Mouse (Mus musculus): ENCODE measurements at regions not wholly inside any gene's neighbourhood (a gene's known extent, or its start where the extent isn't known, plus 50 kb on each side); places are given as distances from the start of the nearest gene placed in this dataset.

DNA sequence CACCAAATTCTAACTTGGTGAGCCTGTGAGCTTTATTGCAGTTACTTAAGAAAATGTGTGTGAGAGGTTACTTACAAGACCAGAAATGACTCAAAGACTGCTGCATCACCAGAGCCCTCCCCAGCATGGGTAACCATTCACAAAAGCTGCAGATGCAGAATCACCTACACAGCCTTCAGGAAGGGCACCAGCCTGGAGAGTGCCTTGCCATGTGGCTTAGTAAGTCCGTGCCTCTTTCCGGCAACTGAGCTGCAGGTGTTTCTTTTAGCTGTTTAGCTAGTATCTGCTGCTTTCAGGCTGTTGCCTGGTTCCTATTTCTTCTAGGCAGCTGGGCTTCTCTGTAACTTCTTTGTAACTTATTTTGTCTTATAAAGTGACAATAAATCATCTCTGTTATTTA lies 213.2 kb upstream of the Stxbp6 start:
- Histone ChIP-seq H3K27ac (replicated peaks) (no peak overlapping the region), H3K4me3 (ENCODE audit: low read depth, low read length) (no peak overlapping the region), H3K4me1 (replicated peaks; ENCODE audit: control insufficient read depth, insufficient read depth) (no peaks in the 10 kb centered on the region), H3K9me3 (ENCODE audit: control insufficient read depth, low read length) (no peaks in the 10 kb centered on the region), H3K36me3 (ENCODE audit: control insufficient read depth, insufficient read depth, low read length) (no peaks in the 10 kb centered on the region), H3K4me2 (replicated peaks; ENCODE audit: low read depth) (no peak overlapping the region), H3K9ac (ENCODE audit: low read length) (no peak overlapping the region), H3K27me3 (ENCODE audit: control insufficient read depth, insufficient read depth, low read length) (no peaks in the 10 kb centered on the region)
- WGBS: 46% methylated on average over 2 of the region's 2 CpGs
- TF ChIP-seq CTCF (IDR thresholded peaks at IDR 0.05; ENCODE audit: low read depth) (no peak), EP300 (optimal IDR thresholded peaks at IDR 0.05) (no peak)
- ATAC-seq (ENCODE audit: low FRiP score, low TSS enrichment): no peak
- DNase-seq (ENCODE audit: low spot score): no peak

DNA sequence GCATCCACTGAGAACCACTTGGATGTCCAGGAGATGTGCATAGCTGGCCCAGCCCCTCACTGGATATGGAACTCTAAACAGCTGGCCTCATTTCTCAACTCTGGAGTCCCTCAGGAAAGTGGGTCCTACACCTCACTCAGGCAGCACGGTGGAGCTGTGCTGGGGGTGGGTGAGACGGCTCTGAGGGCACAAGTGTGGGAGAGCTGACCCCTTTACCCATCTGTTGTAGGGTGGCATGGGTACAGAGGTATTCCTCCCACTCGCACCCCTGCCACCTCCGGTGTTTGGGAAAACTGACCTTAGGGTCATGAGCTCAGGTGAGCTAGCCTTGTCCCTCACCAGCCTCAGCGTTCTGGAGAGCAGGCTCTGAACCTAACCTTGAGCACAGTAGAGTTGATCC lies 181.8 kb upstream of the Stxbp6 start:
- Histone ChIP-seq H3K9me3 (ENCODE audit: control insufficient read depth, low read length) (no peaks in the 10 kb centered on the region), H3K4me2 (replicated peaks; ENCODE audit: low read depth) (no peak overlapping the region), H3K9ac (ENCODE audit: low read length) (no peak overlapping the region), H3K4me3 (ENCODE audit: low read depth, low read length) (no peak overlapping the region), H3K4me1 (replicated peaks; ENCODE audit: control insufficient read depth, insufficient read depth) (no peaks in the 10 kb centered on the region), H3K27ac (replicated peaks) (no peak overlapping the region), H3K36me3 (ENCODE audit: control insufficient read depth, insufficient read depth, low read length) (no peaks in the 10 kb centered on the region), H3K27me3 (ENCODE audit: control insufficient read depth, insufficient read depth, low read length) (no peaks in the 10 kb centered on the region)
- TF ChIP-seq EP300 (optimal IDR thresholded peaks at IDR 0.05) (no peak), CTCF (IDR thresholded peaks at IDR 0.05; ENCODE audit: low read depth) (no peak)
- ATAC-seq (ENCODE audit: low FRiP score, low TSS enrichment): no peak
- WGBS: 83% methylated on average over 5 of the region's 5 CpGs
- DNase-seq (ENCODE audit: low spot score): no peak

- H3K4me1 ChIP-seq (replicated peaks; ENCODE audit: control insufficient read depth, insufficient read depth): no peaks in the 10 kb centered on the region
- H3K36me3 ChIP-seq (ENCODE audit: control insufficient read depth, insufficient read depth, low read length): no peaks in the 10 kb centered on the region
- DNase-seq (ENCODE audit: low spot score) (no peak), ATAC-seq (ENCODE audit: low FRiP score, low TSS enrichment) (no peak)
- H3K4me3 ChIP-seq (ENCODE audit: low read depth, low read length): no peak overlapping the region
- TF ChIP-seq CTCF (IDR thresholded peaks at IDR 0.05; ENCODE audit: low read depth) (no peak), EP300 (optimal IDR thresholded peaks at IDR 0.05) (no peak)
- 96% methylated on average over 1 of the region's 1 CpGs for WGBS
- H3K9me3 ChIP-seq (ENCODE audit: control insufficient read depth, low read length): no peaks in the 10 kb centered on the region
- no peaks in the 10 kb centered on the region for H3K27me3 ChIP-seq (ENCODE audit: control insufficient read depth, insufficient read depth, low read length)
- H3K27ac ChIP-seq (replicated peaks): no peak overlapping the region
- no peak overlapping the region for H3K9ac ChIP-seq (ENCODE audit: low read length)
- H3K4me2 ChIP-seq (replicated peaks; ENCODE audit: low read depth): no peak overlapping the region
These were observed 136.6 kb upstream of the Stxbp6 start for GRCm38 (mm10) chr12:45211131-45211530.

- ATAC-seq (ENCODE audit: low FRiP score, low TSS enrichment) (no peak), DNase-seq (ENCODE audit: low spot score) (no peak)
- 68% methylated on average over 16 of the region's 19 CpGs for WGBS
- Histone ChIP-seq H3K27ac (replicated peaks) (no peak overlapping the region), H3K4me1 (replicated peaks; ENCODE audit: control insufficient read depth, insufficient read depth) (no peaks in the 10 kb centered on the region), H3K9ac (ENCODE audit: low read length) (no peak overlapping the region), H3K9me3 (ENCODE audit: control insufficient read depth, low read length) (no peaks in the 10 kb centered on the region), H3K36me3 (ENCODE audit: control insufficient read depth, insufficient read depth, low read length) (no peaks in the 10 kb centered on the region), H3K4me3 (ENCODE audit: low read depth, low read length) (no peak overlapping the region), H3K27me3 (ENCODE audit: control insufficient read depth, insufficient read depth, low read length) (no peaks in the 10 kb centered on the region), H3K4me2 (replicated peaks; ENCODE audit: low read depth) (no peak overlapping the region)
- TF ChIP-seq CTCF (IDR thresholded peaks at IDR 0.05; ENCODE audit: low read depth) (no peak), EP300 (optimal IDR thresholded peaks at IDR 0.05) (no peak)
These were observed 120.9 kb upstream of the Stxbp6 start for GRCm38 (mm10) chr12:45195304-45195920.

- Histone ChIP-seq H3K27ac (replicated peaks) (no peak overlapping the region), H3K9me3 (ENCODE audit: control insufficient read depth, low read length) (no peaks in the 10 kb centered on the region), H3K27me3 (ENCODE audit: control insufficient read depth, insufficient read depth, low read length) (no peaks in the 10 kb centered on the region), H3K9ac (ENCODE audit: low read length) (no peak overlapping the region), H3K4me1 (replicated peaks; ENCODE audit: control insufficient read depth, insufficient read depth) (no peaks in the 10 kb centered on the region), H3K4me2 (replicated peaks; ENCODE audit: low read depth) (no peak overlapping the region), H3K4me3 (ENCODE audit: low read depth, low read length) (no peak overlapping the region), H3K36me3 (ENCODE audit: control insufficient read depth, insufficient read depth, low read length) (no peaks in the 10 kb centered on the region)
- DNase-seq (ENCODE audit: low spot score) (no peak), ATAC-seq (ENCODE audit: low FRiP score, low TSS enrichment) (no peak)
- TF ChIP-seq CTCF (IDR thresholded peaks at IDR 0.05; ENCODE audit: low read depth) (peak; percentile 90), EP300 (optimal IDR thresholded peaks at IDR 0.05) (no peak)
- WGBS: 10% methylated on average over 6 of the region's 6 CpGs
These were observed 112.6 kb upstream of the Stxbp6 start for GRCm38 (mm10) chr12:45187149-45187548.

- Histone ChIP-seq H3K9ac (ENCODE audit: low read length) (no peak overlapping the region), H3K4me3 (ENCODE audit: low read depth, low read length) (no peak overlapping the region), H3K36me3 (ENCODE audit: control insufficient read depth, insufficient read depth, low read length) (no peaks in the 10 kb centered on the region), H3K4me1 (replicated peaks; ENCODE audit: control insufficient read depth, insufficient read depth) (no peaks in the 10 kb centered on the region), H3K27me3 (ENCODE audit: control insufficient read depth, insufficient read depth, low read length) (no peaks in the 10 kb centered on the region), H3K27ac (replicated peaks) (no peak overlapping the region), H3K4me2 (replicated peaks; ENCODE audit: low read depth) (no peak overlapping the region), H3K9me3 (ENCODE audit: control insufficient read depth, low read length) (no peaks in the 10 kb centered on the region)
- DNase-seq (ENCODE audit: low spot score) (no peak), ATAC-seq (ENCODE audit: low FRiP score, low TSS enrichment) (no peak)
- TF ChIP-seq CTCF (IDR thresholded peaks at IDR 0.05; ENCODE audit: low read depth): no peak
- TF ChIP-seq EP300 (optimal IDR thresholded peaks at IDR 0.05): no peak
- WGBS: 78% methylated on average over 3 of the region's 3 CpGs
These were observed 110.0 kb upstream of the Stxbp6 start for GRCm38 (mm10) chr12:45184510-45184909.
